Mouse (Mus musculus): ENCODE measurements at regions not wholly inside any gene's neighbourhood (a gene's known extent, or its start where the extent isn't known, plus 50 kb on each side); places are given as distances from the start of the nearest gene placed in this dataset.
"Not testable (repeated sequence)": the region's sequence is repeated elsewhere in the genome, so short reads cannot be mapped to it uniquely, and the experiment has no call there.

DNA sequence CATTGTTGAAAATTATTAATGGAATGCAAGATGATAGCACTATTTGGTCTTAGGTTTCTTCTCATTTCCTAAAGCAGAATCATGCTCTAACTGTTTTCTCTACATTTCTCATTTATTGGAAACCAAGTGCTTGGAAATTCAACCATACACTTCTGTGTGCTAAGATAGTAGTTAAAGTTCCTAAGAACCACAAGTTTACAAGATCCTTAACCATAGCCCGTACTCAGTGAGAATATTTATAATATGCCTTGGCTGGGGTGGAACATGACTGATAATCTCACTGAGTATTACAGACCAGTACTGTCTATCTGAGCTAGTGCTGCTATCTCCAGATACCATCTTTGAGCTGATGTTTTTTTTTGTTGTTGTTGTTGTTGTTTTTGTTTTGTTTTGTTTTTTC is 236.9 kb upstream of the Tmem196 start:
- DNase-seq (ENCODE audit: low spot score in 2 of 2), result not testable (repeated sequence)

DNA sequence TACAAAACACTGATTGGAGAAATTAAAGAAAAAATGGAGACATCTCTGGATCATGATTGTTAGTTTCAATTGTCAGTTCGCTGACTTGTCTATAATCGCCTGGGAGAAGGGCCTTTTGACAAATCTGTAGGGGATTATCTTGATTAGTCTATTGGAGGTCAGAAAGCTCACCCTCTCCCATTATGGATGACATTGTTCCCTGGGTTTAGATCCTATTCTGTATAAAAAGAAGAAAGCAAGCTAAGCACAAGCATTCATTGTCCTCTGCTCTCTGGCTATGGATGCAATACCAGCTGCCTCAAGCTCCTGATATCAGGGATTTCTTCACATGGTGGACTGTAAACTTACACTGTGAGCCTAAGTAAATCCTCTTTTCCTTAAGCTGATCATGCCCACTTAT is 214.8 kb upstream of the Tmem196 start:
- DNase-seq (ENCODE audit: low spot score in 2 of 2), result no peak

DNA sequence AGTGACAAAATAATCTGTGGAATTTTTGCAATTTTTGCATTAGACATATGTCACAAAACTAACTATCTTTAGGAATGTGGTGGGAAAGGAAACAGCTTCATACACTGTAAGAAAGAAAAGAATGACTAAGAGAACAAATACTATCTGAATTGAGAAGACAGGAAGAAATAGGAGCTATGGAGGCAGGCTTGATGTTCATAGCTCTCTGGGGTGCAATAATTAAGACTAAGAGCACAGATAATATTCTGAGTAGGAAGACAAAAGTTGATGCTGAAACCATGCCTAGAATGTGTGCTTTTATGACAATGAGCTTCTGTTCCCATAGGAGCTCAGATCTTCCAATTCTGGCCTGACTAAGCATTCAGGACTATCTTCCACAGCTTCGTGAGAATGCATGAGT is 183.0 kb upstream of the Tmem196 start:
- DNase-seq (ENCODE audit: low spot score in 2 of 2), result no peak

DNA sequence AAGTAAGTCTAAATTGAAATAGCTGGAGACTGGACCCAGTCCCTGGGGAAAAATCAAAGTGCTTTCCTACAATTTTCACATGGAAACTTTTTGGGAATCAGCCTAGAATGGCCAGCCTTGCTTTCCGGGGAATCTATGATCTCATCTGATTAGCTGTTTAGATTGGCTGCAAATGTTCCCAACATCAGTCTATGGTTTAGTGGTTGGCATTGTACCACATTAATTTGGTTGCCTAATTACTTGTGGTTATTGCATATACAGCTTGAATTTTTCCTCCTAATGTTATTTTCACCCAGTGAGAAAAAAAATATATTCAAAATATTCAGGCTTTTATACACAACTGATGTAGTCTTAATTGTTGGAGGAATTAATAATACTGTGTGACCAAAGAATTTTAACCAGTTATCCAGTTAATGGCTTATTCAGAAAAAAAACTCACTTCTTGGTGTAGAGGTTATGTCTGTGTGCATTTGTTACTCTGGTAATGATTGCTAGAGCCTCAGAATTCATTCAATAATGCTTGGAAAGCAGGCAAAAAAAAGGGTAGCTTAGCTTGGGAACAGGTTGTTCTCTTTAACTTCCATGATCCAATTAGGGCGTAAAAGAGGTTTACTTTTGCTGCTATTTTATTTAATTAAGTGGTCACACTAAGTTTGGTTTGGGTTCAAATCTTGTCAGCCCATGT is 182.2 kb upstream of the Tmem196 start:
- no peak for DNase-seq (ENCODE audit: low spot score in 2 of 2)

DNA sequence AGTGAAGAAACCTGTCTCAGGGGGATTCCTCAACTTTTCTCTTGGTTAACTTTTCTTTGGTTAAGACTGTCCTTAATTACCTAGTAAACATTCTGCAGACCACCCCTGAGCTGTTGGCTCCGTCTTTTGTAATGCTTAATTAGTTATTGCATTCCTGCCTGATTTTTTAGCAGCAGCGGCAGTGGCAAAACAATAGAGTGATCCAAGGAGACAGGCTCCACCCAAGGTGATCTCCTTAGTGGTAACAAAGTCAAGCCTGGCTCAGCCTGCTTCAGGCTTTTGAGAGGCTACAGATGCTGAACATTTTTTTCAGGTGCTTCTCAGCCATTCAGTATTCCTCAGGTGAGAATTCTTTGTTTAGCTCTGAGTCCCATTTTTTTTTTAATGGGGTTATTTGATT is 168.1 kb upstream of the Tmem196 start:
- DNase-seq (ENCODE audit: low spot score in 2 of 2), result no peak

DNA sequence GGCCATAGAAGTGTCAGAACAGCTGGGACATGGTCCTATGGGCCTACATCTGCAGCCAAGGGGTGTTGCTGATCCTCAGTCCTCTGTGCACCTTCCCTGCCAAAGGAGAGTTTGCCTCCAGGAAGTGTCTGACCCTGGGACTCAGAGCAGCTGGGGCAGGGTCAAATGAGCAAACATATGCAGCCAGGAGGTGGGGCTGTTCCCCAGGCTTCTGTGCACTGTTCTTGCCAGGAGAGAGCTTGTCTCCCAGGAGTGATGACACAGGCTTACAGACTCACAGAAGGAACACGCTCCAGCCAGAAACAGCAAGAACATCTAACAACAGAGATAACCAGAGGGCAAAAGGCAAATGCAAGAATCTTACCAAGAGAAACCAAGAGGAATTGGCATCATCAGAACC is 137.9 kb upstream of the Tmem196 start:
- DNase-seq (ENCODE audit: low spot score in 2 of 2), result no peak

DNA sequence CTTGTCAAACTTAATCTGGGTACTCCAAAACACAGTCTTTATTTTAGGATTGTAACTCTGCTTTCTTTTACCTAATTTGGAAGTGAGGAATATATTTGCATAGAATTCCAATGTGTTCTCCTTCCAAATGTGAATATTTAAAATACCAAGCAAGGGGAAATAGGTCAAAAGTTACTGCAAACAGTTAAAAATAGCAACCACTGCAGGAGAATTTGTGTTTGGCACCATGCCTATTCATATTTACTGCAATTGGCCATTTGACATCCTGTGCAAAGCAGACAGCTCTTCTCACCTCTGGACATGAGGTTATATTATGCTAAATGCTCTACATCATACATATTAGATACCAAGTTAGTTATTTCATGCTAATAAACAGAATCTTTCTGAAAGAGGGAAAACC is 129.4 kb upstream of the Tmem196 start:
- DNase-seq (ENCODE audit: low spot score in 2 of 2), result no peak

DNA sequence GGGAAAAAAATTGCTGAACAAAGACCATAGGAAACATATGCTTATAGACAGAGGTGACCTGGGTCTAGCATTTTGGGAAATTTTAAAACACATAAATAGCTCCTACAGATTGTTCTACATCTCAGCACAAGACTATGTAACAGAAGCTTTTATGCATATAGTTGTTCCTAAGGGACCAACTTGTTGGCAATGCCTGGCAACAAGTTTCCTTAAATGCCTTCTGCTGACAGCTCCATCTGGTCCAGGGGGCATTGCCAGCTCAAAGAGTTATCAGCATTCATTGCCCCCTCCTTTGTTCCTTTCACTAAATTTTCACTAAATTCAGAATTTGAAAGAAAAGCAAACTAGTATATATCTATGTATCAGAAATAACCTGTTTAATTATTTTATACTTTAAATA is 106.5 kb upstream of the Tmem196 start:
- peak in 1 of 2 experiments; percentile 5 for DNase-seq (ENCODE audit: low spot score in 2 of 2)

DNA sequence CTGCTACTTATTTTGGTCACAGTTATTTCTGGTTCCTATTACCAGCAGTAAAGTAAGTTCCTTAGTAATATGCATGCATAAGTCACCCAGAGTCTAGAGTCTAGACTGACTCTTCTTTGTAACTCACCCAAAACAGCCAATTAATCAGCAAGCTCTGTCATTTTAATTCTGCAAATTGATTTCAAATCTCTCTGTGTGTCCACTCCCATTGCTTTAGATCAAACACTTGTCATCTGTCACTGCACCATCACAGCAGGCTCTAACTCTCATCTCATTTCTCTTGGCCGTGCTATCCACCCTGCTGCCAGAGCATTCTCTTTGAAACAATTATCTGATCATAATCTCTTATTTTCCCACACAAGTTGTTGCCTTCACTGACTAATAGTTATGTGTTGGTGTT is 63.9 kb upstream of the Tmem196 start:
- DNase-seq (ENCODE audit: low spot score in 2 of 2), result no peak

DNA sequence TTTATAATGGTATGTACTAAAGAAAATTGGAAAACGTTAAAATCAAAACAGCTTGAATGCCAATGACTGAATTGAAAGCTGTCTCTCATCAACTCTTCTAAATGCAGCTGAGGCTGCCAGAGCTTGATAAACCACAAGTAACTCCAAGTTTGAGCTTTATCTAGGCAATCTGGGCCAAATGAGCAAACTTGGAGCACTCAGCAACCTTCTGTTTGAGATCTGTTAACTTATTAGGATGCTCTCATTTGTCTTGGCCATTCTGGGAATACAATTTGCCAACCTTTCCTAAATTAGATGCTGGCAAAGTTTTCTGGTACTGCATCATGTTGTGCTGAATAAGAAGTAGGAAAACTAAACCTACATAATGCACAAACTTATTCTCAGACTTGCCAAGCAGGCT is 55.6 kb upstream of the Tmem196 start:
- no peak for DNase-seq (ENCODE audit: low spot score in 2 of 2)
